Mouse (Mus musculus): ENCODE measurements at regions not wholly inside any gene's neighbourhood (a gene's known extent, or its start where the extent isn't known, plus 50 kb on each side); places are given as distances from the start of the nearest gene placed in this dataset.

DNA sequence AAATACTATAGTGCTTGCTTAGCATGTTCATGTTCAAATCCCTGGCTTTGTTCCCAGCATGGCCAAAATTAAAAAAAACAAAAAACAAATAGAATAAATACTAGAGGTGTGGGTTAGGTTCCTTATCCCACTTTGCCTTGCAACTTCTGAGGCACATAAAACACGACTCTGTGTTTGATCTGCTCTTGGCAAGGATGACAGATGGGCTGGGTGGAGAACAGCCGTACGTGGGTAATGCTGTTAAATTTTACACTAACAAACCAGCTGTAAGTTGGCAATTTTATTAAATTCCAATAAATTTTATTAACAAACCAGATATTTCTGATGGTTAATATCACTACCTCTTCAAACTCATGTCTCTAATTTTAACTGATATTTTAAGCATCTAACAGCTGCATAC is 168.9 kb downstream of the Gja1 start:
- TF ChIP-seq CTCF (IDR thresholded peaks at IDR 0.05; ENCODE audit: low read depth, low read length) (no peak), POLR2A (IDR thresholded peaks at IDR 0.05; ENCODE audit: insufficient read depth, low read length) (no peak)

Data from ES-Bruce4 (cell line).